Mouse (Mus musculus) embryonic facial prominence, embryonic 13.5 days (tissue): ENCODE measurements at regions not wholly inside any gene's neighbourhood (a gene's known extent, or its start where the extent isn't known, plus 50 kb on each side); places are given as distances from the start of the nearest gene placed in this dataset.

Source experiments
- ATAC-seq: fragments of 200-750 bp; cut with Nextera tagmentation; 2 replicates; pipeline ENCODE4 v1.8.0; 2017; ENCODE audit warnings: low read depth; ENCODE audit not compliant: insufficient number of reproducible peaks, insufficient read depth, low FRiP score, low TSS enrichment
- H3K27ac ChIP-seq: fragments of 300-500 bp; sonication (generic); 2 replicates; pipeline ENCODE4 v1.5.1; 2015; ENCODE audit warnings: moderate library complexity, mild to moderate bottlenecking, inconsistent platforms
- H3K27me3 ChIP-seq: fragments of 300-500 bp; sonication (generic); 2 replicates; pipeline ENCODE4 v1.6.1; 2015; ENCODE audit warnings: mild to moderate bottlenecking, inconsistent platforms
- H3K36me3 ChIP-seq: fragments of 300-500 bp; sonication (generic); 2 replicates; pipeline ENCODE4 v1.6.1; 2015; ENCODE audit warnings: mild to moderate bottlenecking, inconsistent platforms
- H3K4me1 ChIP-seq: fragments of 300-500 bp; sonication (generic); 2 replicates; pipeline ENCODE4 v1.6.1; 2015; ENCODE audit warnings: inconsistent platforms
- H3K4me2 ChIP-seq: fragments of 300-500 bp; sonication (generic); 2 replicates; pipeline ENCODE4 v1.6.1; 2015; ENCODE audit warnings: moderate library complexity, mild to moderate bottlenecking, inconsistent platforms
- H3K4me3 ChIP-seq: fragments of 300-500 bp; sonication (generic); 2 replicates; pipeline ENCODE4 v1.5.1; 2015; ENCODE audit warnings: mild to moderate bottlenecking, inconsistent platforms
- H3K9ac ChIP-seq: fragments of 300-500 bp; sonication (generic); 2 replicates; pipeline ENCODE4 v1.6.1; 2015; ENCODE audit warnings: mild to moderate bottlenecking, inconsistent platforms
- H3K9me3 ChIP-seq: fragments of 300-500 bp; sonication (generic); 2 replicates; pipeline ENCODE4 v1.6.1; 2016; ENCODE audit warnings: inconsistent platforms
- WGBS: fragments of 180-500 bp; shearing (Covaris S2); methylation state at CpG from one replicate; pipeline ENCODE4 v1.1.7; 2015; ENCODE audit warnings: mixed read lengths; 5-methylcytosine and 5-hydroxymethylcytosine counted together

DNA sequence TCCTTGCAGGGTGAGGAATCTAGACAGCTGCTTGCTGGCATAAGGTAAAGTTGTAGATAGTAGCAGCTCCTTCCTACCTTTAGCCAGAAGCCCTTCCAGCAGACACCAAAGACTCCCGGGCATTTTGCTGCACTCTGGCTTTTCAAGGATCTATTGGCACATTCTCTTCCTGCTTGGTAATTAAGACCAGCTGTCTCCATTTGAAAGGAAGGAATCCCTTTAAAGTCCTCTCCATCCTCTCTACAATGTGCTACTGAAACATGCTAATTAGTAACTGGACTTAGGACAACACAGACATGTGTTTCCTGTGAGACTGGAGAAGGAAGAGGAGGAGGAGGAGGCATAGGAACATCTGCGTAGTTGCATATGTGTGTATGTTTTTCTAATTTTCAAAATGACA, 189.3 kb downstream of the Csl start:
- 10% methylated on average over 2 of the region's 2 CpGs for WGBS
- H3K9ac ChIP-seq, result no peak overlapping the region
- H3K4me2 ChIP-seq, result no peak overlapping the region
- ATAC-seq, result no peak
- no peak overlapping the region for H3K27ac ChIP-seq
- H3K36me3 ChIP-seq, result no peaks in the 10 kb centered on the region
- H3K4me3 ChIP-seq, result no peak overlapping the region
- H3K9me3 ChIP-seq, result no peaks in the 10 kb centered on the region
- no peaks in the 10 kb centered on the region for H3K27me3 ChIP-seq
- H3K4me1 ChIP-seq, result peaks cover 12% of the 10 kb centered on the region

DNA sequence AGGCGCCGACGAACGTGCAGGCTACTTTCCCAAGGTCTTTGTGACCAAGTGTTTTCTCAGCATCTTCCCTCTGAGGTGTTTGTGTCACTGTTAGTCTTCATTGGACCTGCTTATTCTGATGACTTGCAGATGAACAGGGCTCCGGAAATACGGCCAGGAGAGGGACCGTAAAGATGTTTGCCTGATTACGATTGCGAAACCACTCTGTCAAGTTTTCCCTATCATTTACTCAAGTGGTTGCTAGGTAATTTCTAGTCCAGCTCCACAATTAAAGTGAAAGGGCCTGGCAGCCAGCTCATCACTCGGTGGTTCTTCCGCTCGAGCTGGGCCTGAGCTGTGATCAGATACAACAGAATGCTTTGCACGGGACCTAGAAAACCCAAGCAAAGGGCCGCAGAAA, 185.5 kb downstream of the Csl start:
- no peaks in the 10 kb centered on the region for H3K27me3 ChIP-seq
- no peak overlapping the region for H3K27ac ChIP-seq
- peaks cover 15% of the 10 kb centered on the region for H3K4me1 ChIP-seq
- no peak overlapping the region for H3K4me2 ChIP-seq
- WGBS, result 74% methylated on average over 14 of the region's 14 CpGs
- ATAC-seq, result no peak
- no peaks in the 10 kb centered on the region for H3K36me3 ChIP-seq
- H3K9ac ChIP-seq, result no peak overlapping the region
- no peaks in the 10 kb centered on the region for H3K9me3 ChIP-seq
- no peak overlapping the region for H3K4me3 ChIP-seq

GRCm38 (mm10) chr10:99575294-99575693, 184.2 kb downstream of the Csl start:
- Histone ChIP-seq H3K36me3 (no peaks in the 10 kb centered on the region), H3K4me2 (no peak overlapping the region), H3K4me1 (peaks cover 11% of the 10 kb centered on the region), H3K27me3 (no peaks in the 10 kb centered on the region), H3K4me3 (no peak overlapping the region), H3K9ac (no peak overlapping the region), H3K27ac (no peak overlapping the region), H3K9me3 (no peaks in the 10 kb centered on the region)
- no peak for ATAC-seq
- 72% methylated on average over 7 of the region's 7 CpGs for WGBS

GRCm38 (mm10) chr10:99576301-99576700, 183.2 kb downstream of the Csl start:
- no peak for ATAC-seq
- no peaks in the 10 kb centered on the region for H3K9me3 ChIP-seq
- H3K27ac ChIP-seq, result no peak overlapping the region
- H3K4me2 ChIP-seq, result no peak overlapping the region
- no peak overlapping the region for H3K9ac ChIP-seq
- no peak overlapping the region for H3K4me3 ChIP-seq
- no peaks in the 10 kb centered on the region for H3K27me3 ChIP-seq
- WGBS, result 67% methylated on average over 5 of the region's 5 CpGs
- no peaks in the 10 kb centered on the region for H3K36me3 ChIP-seq
- peaks cover 3% of the 10 kb centered on the region for H3K4me1 ChIP-seq

- H3K27me3 ChIP-seq, result no peaks in the 10 kb centered on the region
- ATAC-seq, result no peak
- no peaks in the 10 kb centered on the region for H3K36me3 ChIP-seq
- H3K4me3 ChIP-seq, result no peak overlapping the region
- H3K4me1 ChIP-seq, result peaks cover 3% of the 10 kb centered on the region
- no peaks in the 10 kb centered on the region for H3K9me3 ChIP-seq
- H3K4me2 ChIP-seq, result peak overlapping the region; percentile 30
- H3K9ac ChIP-seq, result no peak overlapping the region
- WGBS, result 19% methylated on average over 12 of the region's 12 CpGs
- H3K27ac ChIP-seq, result no peak overlapping the region
Measured at GRCm38 (mm10) chr10:99577041-99577681, 182.3 kb downstream of the Csl start.

- Histone ChIP-seq H3K9ac (no peak overlapping the region), H3K27me3 (no peaks in the 10 kb centered on the region), H3K9me3 (no peaks in the 10 kb centered on the region), H3K4me1 (peaks cover 3% of the 10 kb centered on the region), H3K27ac (no peak overlapping the region), H3K4me2 (no peak overlapping the region), H3K4me3 (no peak overlapping the region), H3K36me3 (no peaks in the 10 kb centered on the region)
- 48% methylated on average over 4 of the region's 4 CpGs for WGBS
- no peak for ATAC-seq
Measured at GRCm38 (mm10) chr10:99578366-99578765, 181.1 kb downstream of the Csl start.

DNA sequence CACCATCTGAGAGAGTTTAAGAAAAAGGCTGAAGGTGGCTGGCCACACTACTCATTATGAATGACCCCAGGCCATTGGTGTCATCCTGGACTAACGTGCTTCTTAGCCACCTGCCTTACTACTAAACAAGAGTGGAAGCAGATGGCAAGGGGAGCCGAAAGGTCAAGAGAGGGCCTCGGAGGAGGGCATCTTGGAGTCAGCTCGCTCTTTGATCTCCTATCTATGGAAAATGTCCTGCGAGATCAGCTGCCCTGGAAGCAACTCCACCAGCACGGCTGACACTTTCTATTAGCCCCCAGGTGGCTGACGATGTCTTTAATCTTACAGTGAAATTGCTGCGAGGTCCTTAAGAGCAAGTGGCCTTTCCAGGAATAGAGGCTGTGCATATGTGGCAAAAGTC, 179.3 kb downstream of the Csl start:
- ATAC-seq, result no peak
- no peak overlapping the region for H3K27ac ChIP-seq

DNA sequence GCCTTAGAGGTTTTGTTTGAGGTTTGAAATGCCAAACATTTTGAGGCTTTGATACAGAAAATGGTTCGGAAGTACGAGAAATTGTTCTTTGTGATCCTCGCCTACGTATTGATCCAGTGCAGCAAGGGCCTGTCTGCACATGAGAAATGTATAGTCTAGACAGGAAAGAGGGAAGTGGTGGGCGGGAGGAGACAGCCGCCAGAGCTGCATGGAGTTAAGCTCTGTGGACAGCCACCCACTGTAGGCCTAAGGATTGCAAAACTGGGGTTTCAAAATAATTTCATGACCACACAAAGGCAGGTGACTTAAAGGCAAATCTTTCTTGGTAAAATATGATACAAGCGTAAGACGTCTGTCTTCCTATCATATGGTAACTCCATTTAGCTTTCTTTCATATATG, 178.4 kb downstream of the Csl start:
- no peaks in the 10 kb centered on the region for H3K27me3 ChIP-seq
- H3K4me2 ChIP-seq, result no peak overlapping the region
- no peak for ATAC-seq
- 60% methylated on average over 8 of the region's 8 CpGs for WGBS
- H3K27ac ChIP-seq, result no peak overlapping the region
- H3K36me3 ChIP-seq, result no peaks in the 10 kb centered on the region
- no peak overlapping the region for H3K4me3 ChIP-seq
- H3K9ac ChIP-seq, result no peak overlapping the region
- H3K4me1 ChIP-seq, result peaks cover 3% of the 10 kb centered on the region; the same call in 1 of the 2 replicates
- H3K9me3 ChIP-seq, result no peaks in the 10 kb centered on the region

More for the DNA sequence above, 179.3 kb downstream of the Csl start:
- Histone ChIP-seq H3K36me3 (no peaks in the 10 kb centered on the region), H3K4me1 (peaks cover 3% of the 10 kb centered on the region; the same call in 1 of the 2 replicates), H3K27me3 (no peaks in the 10 kb centered on the region), H3K9ac (no peak overlapping the region), H3K9me3 (no peaks in the 10 kb centered on the region), H3K4me2 (no peak overlapping the region), H3K4me3 (no peak overlapping the region)
- 21% methylated on average over 8 of the region's 8 CpGs for WGBS

- Histone ChIP-seq H3K9me3 (no peaks in the 10 kb centered on the region), H3K36me3 (no peaks in the 10 kb centered on the region), H3K9ac (no peak overlapping the region), H3K4me1 (no peaks in the 10 kb centered on the region), H3K27ac (no peak overlapping the region), H3K4me2 (no peak overlapping the region), H3K4me3 (no peak overlapping the region), H3K27me3 (no peaks in the 10 kb centered on the region)
- WGBS, result 77% methylated on average over 2 of the region's 2 CpGs
- no peak for ATAC-seq
Measured at GRCm38 (mm10) chr10:99584855-99585254, 174.6 kb downstream of the Csl start.

GRCm38 (mm10) chr10:99592220-99592619, 167.2 kb downstream of the Csl start:
- no peaks in the 10 kb centered on the region for H3K36me3 ChIP-seq
- peak overlapping the region; percentile 45 for H3K4me2 ChIP-seq
- 0 out of 2 replicates have a peak overlapping the region, but pooled peaks have one; percentile 37 for H3K9ac ChIP-seq
- no peaks in the 10 kb centered on the region for H3K27me3 ChIP-seq
- H3K4me3 ChIP-seq, result no peak overlapping the region; the same call in 1 of the 2 replicates
- WGBS, result 8% methylated on average over 9 of the region's 9 CpGs
- H3K4me1 ChIP-seq, result peaks cover 12% of the 10 kb centered on the region
- H3K9me3 ChIP-seq, result no peaks in the 10 kb centered on the region
- H3K27ac ChIP-seq, result 0 out of 2 replicates have a peak overlapping the region, but pooled peaks have one; percentile 16
- no peak for ATAC-seq

DNA sequence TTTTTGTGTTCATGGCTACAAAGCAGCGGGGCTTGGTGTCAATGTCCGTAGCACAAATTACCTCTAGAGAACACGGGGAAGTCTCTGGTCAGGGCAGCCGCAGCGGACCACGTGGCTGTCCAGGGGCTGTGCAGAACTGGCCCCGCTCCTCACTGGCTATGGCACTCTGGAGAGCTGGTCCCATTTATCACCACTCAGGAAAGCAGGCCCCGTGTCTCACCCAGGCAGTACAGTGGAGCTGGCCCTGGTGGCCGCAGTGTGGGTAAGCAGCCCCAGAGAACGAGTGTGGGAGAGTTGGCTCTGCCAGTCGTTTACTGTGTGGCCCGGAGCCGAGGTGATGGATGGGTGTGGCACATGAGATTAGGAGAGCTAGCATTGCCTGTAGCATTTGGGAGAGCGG, 163.8 kb downstream of the Csl start:
- no peak overlapping the region for H3K27ac ChIP-seq
- no peaks in the 10 kb centered on the region for H3K36me3 ChIP-seq
- 0 out of 2 replicates have a peak, but pooled peaks have one; percentile 65 for ATAC-seq
- no peak overlapping the region for H3K4me2 ChIP-seq
- H3K4me1 ChIP-seq, result peaks cover 12% of the 10 kb centered on the region
- WGBS, result 86% methylated on average over 14 of the region's 14 CpGs
- no peak overlapping the region for H3K9ac ChIP-seq
- H3K27me3 ChIP-seq, result no peaks in the 10 kb centered on the region
- no peaks in the 10 kb centered on the region for H3K9me3 ChIP-seq
- H3K4me3 ChIP-seq, result no peak overlapping the region
